Mouse (Mus musculus) heart, adult 2 months (tissue): ENCODE results near the gene Mas1. TPM values are rescaled to one million over a fixed set of nuclear protein-coding genes. Genes with fewer than 3 reads are reported as not detected.
"Not testable (repeated sequence)": the region's sequence is repeated elsewhere in the genome, so short reads cannot be mapped to it uniquely, and the experiment has no call there.

Experiments used
- DNase-seq, 2 experiments: peaks; one replicate each; pipeline ENCODE4 v3.0.0; 2021
- H3K27ac ChIP-seq: fragments of 200-600 bp; 2 replicates; pipeline ENCODE4 v1.8.1; 2022
- H3K27me3 ChIP-seq: fragments of 200-500 bp; 2 replicates; pipeline ENCODE4 v1.6.1; 2012; ENCODE audit warnings: mild to moderate bottlenecking, low read length, inconsistent platforms, mixed read lengths; ENCODE audit not compliant: control insufficient read depth, insufficient read depth
- H3K36me3 ChIP-seq: fragments of 200-500 bp; 2 replicates; pipeline ENCODE4 v1.6.1; 2012; ENCODE audit warnings: low read length, inconsistent platforms; ENCODE audit not compliant: control insufficient read depth, insufficient read depth
- H3K4me1 ChIP-seq: fragments of 200-500 bp; 2 replicates; pipeline ENCODE4 v1.6.1; 2011; ENCODE audit warnings: low read length; ENCODE audit not compliant: control insufficient read depth, insufficient read depth
- H3K4me3 ChIP-seq: fragments of 200-600 bp; 2 replicates; pipeline ENCODE4 v1.8.1; 2022
- H3K79me2 ChIP-seq: fragments of 200-500 bp; replicated peaks from 2 replicates; pipeline ENCODE4 v1.6.1; 2012; ENCODE audit warnings: mild to moderate bottlenecking, inconsistent platforms, low read length, moderate library complexity, mixed read lengths; ENCODE audit not compliant: control insufficient read depth, insufficient read depth
- H3K9ac ChIP-seq: fragments of 200-500 bp; 2 replicates; pipeline ENCODE4 v1.6.1; 2012; ENCODE audit warnings: low read depth, mild to moderate bottlenecking, control low read depth, inconsistent platforms, low read length, mixed read lengths
- CTCF ChIP-seq: fragments of 200-600 bp; IDR thresholded peaks from 2 replicates; pipeline ENCODE4 v1.8.1; 2022; ENCODE audit warnings: antibody characterized with exemption, mild to moderate bottlenecking, moderate library complexity
- EP300 ChIP-seq: fragments of 200-500 bp; IDR thresholded peaks from 2 replicates; pipeline ENCODE4 v1.6.1; 2011; ENCODE audit warnings: low read depth, low read length, control low read depth; ENCODE audit not compliant: insufficient read depth
- POLR2A ChIP-seq: fragments of 200-500 bp; IDR thresholded peaks from 2 replicates; pipeline ENCODE4 v1.6.1; 2011; ENCODE audit warnings: mild to moderate bottlenecking, low read depth, low read length, control low read depth; ENCODE audit not compliant: insufficient read depth
- whole genome bisulfite sequencing: fragments of 180-500 bp; shearing (Covaris S2); methylation state at CpG from one replicate; pipeline ENCODE4 v1.1.7; 2018; 5-methylcytosine and 5-hydroxymethylcytosine counted together
- intact Hi-C: fragments of 180-260 bp; cut with DNase I; formaldehyde crosslinking; loops from one replicate; pipeline ENCODE4 v1.15.1; 2025
- polyA plus RNA-seq: library from polyadenylated mRNA; depleted of rRNA; stranded (reverse); fragments of >200 nt; gene quantifications from 2 replicates; pipeline ENCODE4 v1.2.3, GENCODE M21; 2012
- total RNA-seq, 2 experiments: library from RNA; stranded (reverse); gene quantifications; 2 replicates each; pipeline ENCODE4 v1.2.3; 2021

Mas1 gene
- total and polyA plus RNA-seq, 3 experiments: 0.68 to 1.6 (median 1.0) TPM

DNA sequence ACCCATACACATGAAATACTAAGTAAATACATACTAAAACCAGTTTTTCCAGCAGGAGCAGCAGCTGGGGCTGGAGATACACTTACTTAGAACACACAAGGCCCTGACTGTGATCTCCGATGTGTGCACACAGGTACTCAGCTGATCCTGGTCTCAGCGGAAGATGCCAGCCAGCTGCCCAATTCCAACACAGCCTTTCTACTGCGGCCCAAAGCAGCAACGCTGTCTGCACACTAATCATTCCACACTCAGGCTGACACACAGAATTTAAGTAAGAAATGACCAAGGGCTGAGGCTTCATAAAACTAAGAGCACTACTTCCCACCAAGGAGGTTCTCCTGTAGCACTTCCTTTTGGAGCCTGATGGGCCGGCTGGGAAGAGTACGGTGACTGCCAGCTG, 34.3 kb upstream of the Mas1 start:
- Histone ChIP-seq H3K4me3 (no peak overlapping the region), H3K4me1 (no peaks in the 10 kb centered on the region), H3K27me3 (no peaks in the 10 kb centered on the region), H3K36me3 (no peaks in the 10 kb centered on the region), H3K79me2 (no peaks in the 10 kb centered on the region), H3K9ac (no peak overlapping the region), H3K27ac (no peak overlapping the region)
- DNase-seq: no peak
- WGBS: 96% methylated on average over 6 of the region's 6 CpGs
- intact Hi-C loops: no loop called here
- TF ChIP-seq POLR2A: no peak
- TF ChIP-seq EP300: no peak
- TF ChIP-seq CTCF: no peak

DNA sequence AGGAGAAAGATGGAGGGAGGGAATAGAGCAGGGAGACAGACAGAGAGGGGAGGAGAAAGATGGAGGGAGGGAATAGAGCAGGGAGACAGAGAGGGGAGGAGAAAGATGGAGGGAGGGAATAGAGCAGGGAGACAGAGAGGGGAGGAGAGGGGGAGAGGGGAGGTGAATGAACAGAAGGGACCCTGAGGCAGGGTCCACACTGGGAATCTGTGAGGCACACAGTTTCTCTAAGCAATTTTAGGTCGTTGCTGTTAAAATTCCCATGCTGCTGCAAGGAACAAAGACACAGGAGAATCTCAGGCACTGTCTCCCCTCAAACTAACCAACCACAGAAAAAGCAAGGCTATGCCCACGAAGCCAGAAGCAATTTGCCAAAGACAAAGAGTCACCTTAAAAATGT, 30.7 kb upstream of the Mas1 start:
- intact Hi-C loops, H3K27me3 ChIP-seq, H3K27ac ChIP-seq, H3K79me2 ChIP-seq, H3K36me3 ChIP-seq, H3K4me1 ChIP-seq, DNase-seq, H3K9ac ChIP-seq, H3K4me3 ChIP-seq: not testable (repeated sequence)
- 56% methylated on average over 2 of the region's 2 CpGs for WGBS

DNA sequence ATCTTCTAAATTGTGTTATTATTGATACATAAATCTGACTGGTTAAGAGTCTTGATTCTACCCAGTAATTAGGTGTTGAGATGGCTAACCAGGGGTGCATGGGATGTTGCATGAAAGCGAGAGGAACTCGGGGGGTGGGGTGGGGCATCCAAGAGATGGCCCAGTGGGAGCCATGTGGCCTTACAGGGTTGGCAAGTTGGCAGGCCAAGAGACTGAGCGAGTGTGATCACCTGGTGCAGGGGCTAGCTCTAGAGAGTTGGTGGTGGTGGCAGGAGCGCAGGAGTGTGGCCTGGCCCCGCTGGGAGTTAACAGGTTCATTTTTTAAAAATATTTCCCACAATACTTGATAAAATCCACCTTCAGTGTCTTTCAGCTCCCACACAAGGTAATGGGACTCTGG, 29.7 kb upstream of the Mas1 start:
- Histone ChIP-seq H3K27ac (no peak overlapping the region), H3K4me1 (no peaks in the 10 kb centered on the region), H3K79me2 (no peaks in the 10 kb centered on the region), H3K9ac (no peak overlapping the region), H3K36me3 (no peaks in the 10 kb centered on the region), H3K4me3 (no peak overlapping the region), H3K27me3 (no peaks in the 10 kb centered on the region)
- 96% methylated on average over 5 of the region's 5 CpGs for WGBS
- TF ChIP-seq POLR2A (no peak), CTCF (no peak), EP300 (no peak)
- no peak for DNase-seq
- intact Hi-C loops: no loop called here

DNA sequence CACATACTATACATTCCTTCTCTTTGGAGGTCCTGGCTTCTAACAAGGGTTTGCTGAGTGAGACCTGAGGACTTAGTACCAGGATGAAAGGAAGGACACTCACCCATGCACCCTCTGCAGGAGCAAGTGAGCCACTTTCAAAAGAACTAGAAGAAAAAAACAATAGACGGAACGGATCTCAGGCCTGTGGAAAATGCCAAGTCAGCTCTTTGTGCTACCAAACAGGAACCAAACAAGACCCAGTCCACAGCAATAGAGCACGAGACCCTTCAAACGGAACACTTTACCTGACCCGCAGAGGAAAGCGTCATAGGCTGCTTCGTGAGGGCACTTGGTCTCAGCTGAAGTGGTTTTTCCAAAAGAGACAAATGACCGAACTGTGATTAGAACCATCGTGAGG, 24.1 kb upstream of the Mas1 start:
- Histone ChIP-seq H3K79me2 (no peaks in the 10 kb centered on the region), H3K4me1 (no peaks in the 10 kb centered on the region), H3K27me3 (no peaks in the 10 kb centered on the region), H3K36me3 (no peaks in the 10 kb centered on the region), H3K9ac (no peak overlapping the region), H3K4me3 (no peak overlapping the region), H3K27ac (no peak overlapping the region)
- intact Hi-C loops: no loop called here
- WGBS: 78% methylated on average over 9 of the region's 9 CpGs
- DNase-seq: no peak
- TF ChIP-seq EP300: no peak
- TF ChIP-seq CTCF: no peak
- no peak for TF ChIP-seq POLR2A

DNA sequence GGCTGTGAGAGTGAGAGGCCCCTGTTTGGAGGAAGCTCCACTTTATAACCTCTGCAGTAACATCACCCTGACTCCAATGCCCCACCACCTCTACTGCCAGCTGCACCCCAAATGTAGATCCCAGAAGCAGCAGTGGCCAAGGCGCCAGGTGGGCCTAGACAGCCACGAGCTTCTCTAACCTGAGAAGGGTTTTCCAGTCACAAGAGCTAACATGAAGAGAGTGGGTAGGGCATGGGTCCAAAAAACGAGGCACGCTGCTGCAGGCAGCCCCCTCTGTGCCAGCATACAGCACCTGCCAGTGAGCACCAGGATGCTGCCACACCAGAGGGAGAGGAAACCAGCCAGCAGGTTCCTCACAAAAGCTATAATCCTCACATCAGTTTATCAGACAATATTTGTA, 23.1 kb upstream of the Mas1 start:
- Histone ChIP-seq H3K4me3 (no peak overlapping the region), H3K4me1 (no peaks in the 10 kb centered on the region), H3K36me3 (no peaks in the 10 kb centered on the region), H3K27ac (no peak overlapping the region), H3K27me3 (no peaks in the 10 kb centered on the region), H3K9ac (no peak overlapping the region), H3K79me2 (no peaks in the 10 kb centered on the region)
- no peak for DNase-seq
- intact Hi-C loops: no loop called here
- 81% methylated on average over 4 of the region's 4 CpGs for WGBS
- TF ChIP-seq POLR2A (no peak), EP300 (no peak), CTCF (no peak)

DNA sequence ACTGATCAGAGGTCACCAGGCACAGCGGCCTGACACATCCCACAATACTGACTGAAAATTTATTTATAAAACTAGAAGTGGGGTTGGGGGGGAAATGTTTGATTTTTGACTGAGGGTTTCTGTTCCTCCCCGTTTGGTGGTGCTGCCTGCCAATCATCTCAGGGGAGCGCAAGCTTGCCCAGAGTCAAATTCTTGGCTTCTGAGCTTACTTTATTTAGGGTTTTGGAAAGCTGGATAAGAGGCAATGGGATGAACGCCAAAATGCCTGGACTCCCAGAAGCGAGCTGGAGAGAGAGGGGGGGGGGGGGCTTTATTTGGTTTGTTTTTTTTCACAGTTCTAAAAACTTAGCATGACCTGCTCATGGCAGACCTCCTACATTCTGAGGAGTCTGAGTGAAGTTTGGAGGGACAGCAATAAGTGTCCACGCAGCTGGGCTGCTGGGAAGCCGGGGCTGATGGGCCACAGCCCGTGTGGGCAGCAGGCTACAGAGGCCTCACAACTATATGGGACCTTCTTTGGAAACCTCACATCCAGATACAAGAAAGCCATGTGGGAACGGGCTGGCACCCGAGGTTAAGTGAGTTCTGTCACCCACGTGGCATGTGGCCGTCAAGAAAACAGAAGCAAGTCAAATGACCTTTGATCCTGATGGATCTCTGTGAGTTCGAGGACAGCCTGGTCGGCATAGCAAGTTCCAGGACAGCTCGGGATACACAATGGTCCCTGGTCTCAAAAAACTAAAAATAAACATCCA, 19.3 kb upstream of the Mas1 start:
- peak in 1 of 2 experiments; percentile 43 for DNase-seq
- WGBS: 45% methylated on average over 15 of the region's 15 CpGs
- intact Hi-C loops: no loop called here
- Histone ChIP-seq H3K79me2 (no peaks in the 10 kb centered on the region), H3K9ac (no peak overlapping the region), H3K27me3 (no peaks in the 10 kb centered on the region), H3K27ac (peak overlapping the region; percentile 60), H3K4me1 (peaks cover 1% of the 10 kb centered on the region; the same call in 1 of the 2 replicates), H3K36me3 (no peaks in the 10 kb centered on the region), H3K4me3 (no peak overlapping the region)
- no peak for TF ChIP-seq EP300
- no peak for TF ChIP-seq CTCF
- no peak for TF ChIP-seq POLR2A
